Mouse (Mus musculus) adrenal gland, adult (tissue): ENCODE measurements around the gene Polr3e.
A peak's percentile ranks its signal among the peaks of the same experiment; 100 is the strongest.
"Not testable (repeated sequence)": the region's sequence is repeated elsewhere in the genome, so short reads cannot be mapped to it uniquely, and the experiment has no call there.

Experiments
- DNase-seq, 2 experiments: peaks; one replicate each; pipeline ENCODE4 v3.0.0; 2022 to 2023; ENCODE audit warnings: low spot score in 1 of 2; ENCODE audit not compliant: inconsistent age in 2 of 2

The Polr3e gene

DNA sequence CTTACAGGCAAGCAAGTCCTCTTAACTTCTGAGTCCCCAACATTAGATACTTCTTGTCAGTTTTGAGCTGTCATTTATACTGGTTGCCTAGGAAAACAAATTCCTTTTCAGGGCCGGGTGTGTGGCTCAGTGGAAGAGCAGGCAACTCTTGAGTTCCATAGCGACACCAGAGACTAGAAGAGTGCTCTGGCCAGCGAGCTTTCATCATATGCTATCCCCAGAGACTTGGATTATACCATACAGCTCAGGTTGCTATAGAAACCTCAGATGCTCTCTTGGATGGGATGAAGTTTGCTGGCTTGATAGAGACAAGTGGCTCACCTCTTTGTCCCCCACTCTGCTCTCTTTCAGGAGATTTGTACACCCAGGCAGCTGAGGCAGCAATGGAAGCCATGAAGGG lies 14.6 kb upstream of the Polr3e start:
- no peak for DNase-seq

DNA sequence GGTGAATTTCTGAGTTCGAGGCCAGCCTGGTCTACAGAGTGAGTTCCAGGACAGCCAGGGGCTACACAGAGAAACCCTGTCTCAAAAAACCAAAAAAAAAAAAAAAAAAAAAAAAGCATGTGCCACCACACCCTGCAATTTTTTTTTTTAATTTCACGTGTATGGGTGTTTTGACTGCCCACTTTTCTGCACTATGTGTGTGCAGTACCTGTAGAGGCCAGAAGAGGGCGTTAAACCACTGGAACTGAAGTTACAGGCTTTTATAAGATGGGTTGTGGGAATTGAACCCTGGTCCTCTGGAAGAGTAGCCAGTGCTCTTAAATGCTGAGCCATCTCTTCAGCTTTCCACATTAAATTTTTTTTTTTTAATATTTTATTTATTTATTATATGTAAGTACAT lies 7.4 kb upstream of the Polr3e start:
- not testable (repeated sequence) for DNase-seq

GRCm38 (mm10) chr7:120911268-120911667 lies 6.3 kb upstream of the Polr3e start:
- not testable (repeated sequence) for DNase-seq

DNA sequence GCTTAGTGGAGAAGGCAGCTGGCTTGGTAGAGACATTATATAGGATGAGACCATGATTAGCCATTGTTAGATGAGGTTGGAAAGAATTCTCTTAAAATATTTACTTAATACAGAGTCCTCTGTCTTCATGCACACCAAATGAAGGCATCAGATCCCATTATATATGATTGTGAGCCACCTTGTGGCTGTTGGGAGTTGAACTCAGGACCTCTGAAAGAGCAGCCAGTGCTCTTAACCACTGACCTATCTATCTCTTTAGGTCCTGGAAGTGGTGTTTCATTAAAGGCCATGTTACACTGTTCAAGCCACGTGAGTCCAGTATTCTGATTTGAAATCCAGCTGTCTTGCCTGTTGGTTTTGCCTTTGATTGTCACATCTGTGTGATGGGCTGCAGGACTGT lies 4.2 kb upstream of the Polr3e start:
- DNase-seq = peak in 1 of 2 experiments; percentile 53

DNA sequence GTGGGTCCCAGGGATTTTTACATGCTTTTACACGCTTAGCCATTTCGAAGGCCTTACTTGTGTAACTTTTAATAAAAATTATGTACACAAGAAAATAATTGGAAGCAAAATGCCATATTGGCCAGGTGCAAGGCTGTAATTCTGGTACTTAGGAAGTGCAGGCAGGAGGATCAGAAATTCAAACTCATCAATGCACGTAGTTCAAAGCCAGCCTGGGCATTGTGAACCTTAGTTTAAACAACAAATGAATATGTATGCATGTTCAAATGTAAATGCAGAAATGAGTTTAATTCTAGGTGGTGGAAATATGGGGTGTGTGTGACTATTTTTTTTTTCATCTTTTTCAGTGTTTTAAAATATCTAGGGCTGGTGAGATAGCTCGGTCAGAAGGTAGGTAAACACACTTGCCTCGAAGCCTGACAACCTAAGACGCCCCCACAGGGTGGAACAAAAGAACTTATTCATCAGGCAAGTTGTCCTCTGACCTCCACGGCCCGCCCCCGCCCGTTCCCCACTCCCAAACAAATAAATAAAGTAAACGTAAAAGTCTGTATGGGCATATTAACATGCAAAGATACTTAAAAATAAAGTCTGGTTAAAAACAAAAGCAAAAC lies 1.2 kb upstream of the Polr3e start:
- peak in 1 of 2 experiments; percentile 32 for DNase-seq

- DNase-seq = no peak
These were observed 309 bp upstream of the Polr3e start for GRCm38 (mm10) chr7:120917279-120917591.

- DNase-seq = peak; percentile 62 to 95
These were observed 1.0 kb downstream of the Polr3e start for GRCm38 (mm10) chr7:120918526-120918962.

DNA sequence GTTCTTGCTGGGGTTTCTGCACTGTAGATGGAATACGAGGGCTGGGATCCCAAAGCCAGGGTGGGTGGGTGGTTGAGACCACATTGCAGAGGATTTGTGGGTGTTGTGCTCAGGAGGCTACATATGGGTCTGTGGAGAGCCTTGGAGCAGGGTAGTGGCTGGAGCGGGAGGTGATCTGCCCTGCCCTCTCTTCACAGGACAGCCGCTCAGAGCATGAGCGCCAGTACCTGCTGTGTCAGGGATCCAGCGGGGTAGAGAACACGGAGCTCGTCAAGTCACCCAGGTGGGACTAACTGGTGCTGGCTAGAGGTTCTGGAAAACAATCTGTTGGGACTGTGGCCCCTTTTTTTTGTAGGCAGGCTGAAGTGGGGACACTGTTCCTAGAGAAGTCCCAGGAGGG lies 15.6 kb downstream of the Polr3e start:
- DNase-seq = no peak

- no peak for DNase-seq
These were observed 16.2 kb downstream of the Polr3e start for GRCm38 (mm10) chr7:120933680-120934195.

GRCm38 (mm10) chr7:120934716-120935115 lies 17.2 kb downstream of the Polr3e start:
- peak; percentile 60 to 85 for DNase-seq

DNA sequence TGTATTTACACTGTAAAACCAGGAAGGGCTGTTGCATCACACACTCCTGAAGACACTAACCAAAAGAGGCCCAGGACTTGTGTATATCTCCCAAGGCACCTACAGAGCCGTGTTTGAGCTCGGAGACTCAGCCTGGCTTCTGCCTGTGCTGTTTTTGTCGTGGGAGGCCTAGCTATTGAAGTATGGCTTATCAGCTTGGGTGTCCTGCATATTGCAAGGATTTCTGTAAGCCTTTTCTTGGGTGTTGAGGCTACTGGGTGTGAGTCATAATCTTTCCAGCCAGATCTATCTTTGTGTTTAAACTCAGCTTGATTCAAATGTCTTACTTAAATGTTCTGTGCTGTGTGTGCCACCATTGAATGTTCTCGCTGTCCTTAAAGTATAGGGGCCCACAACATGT lies 19.0 kb downstream of the Polr3e start:
- DNase-seq = no peak

GRCm38 (mm10) chr7:120938206-120938605 lies 20.7 kb downstream of the Polr3e start:
- DNase-seq = no peak

DNA sequence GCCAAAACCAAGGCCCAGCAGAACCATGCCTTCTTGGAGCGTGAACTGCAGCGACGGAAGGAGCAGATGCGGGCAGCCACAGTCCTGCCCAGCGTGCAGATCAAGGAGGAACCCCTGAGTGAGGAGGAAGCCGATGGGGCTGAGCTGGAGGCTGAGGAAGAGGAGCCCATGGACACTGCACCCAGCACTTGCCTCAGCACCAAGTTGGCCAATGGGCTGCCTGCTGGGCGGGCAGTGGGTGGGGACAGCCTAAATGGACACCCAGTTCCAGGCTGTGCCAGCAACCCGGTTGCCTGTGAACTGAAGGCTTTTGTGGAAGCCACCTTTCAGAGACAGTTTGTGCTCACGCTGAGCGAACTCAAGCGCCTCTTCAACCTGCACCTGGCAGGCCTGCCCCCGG lies 22.8 kb downstream of the Polr3e start:
- no peak for DNase-seq

DNA sequence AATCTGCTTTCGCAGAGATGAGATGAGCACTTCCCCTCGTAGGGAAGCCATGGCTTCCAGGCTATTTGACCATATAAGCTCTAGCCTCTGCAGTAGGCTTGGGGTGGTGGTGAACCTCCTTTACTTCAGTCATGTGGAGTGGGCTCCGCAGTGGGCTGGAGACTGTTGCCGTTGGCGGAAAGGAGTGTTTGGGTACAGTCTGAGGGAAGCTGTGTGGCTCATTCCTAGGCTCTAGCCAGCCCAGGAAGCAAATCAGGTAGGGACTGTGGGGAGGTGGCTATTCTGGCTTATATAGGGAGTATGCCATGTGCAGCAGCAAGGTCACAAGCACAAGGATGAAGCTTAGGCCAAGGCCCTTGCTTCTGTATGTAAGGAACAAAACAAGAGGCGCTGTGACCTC lies 23.7 kb downstream of the Polr3e start:
- DNase-seq = no peak

DNA sequence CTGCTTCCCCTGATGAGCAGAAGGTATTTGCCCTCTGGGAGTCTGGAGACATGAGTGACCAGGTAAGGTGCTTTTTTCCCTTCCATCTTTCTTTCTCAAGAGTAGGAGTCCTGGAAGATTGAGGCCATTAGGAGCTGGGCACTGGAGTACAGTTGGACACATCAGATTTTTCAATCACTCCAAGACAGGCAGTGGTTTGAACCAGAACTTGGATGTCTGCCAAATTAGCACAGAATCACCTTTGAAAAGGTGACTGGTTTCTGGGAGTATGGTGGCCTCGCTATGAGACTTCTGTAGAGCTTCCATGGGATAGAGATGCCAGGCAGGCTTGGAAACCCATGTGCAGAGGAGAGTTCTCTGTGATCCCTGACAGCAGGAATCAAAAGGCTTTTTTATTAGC lies 25.0 kb downstream of the Polr3e start:
- DNase-seq = no peak

DNA sequence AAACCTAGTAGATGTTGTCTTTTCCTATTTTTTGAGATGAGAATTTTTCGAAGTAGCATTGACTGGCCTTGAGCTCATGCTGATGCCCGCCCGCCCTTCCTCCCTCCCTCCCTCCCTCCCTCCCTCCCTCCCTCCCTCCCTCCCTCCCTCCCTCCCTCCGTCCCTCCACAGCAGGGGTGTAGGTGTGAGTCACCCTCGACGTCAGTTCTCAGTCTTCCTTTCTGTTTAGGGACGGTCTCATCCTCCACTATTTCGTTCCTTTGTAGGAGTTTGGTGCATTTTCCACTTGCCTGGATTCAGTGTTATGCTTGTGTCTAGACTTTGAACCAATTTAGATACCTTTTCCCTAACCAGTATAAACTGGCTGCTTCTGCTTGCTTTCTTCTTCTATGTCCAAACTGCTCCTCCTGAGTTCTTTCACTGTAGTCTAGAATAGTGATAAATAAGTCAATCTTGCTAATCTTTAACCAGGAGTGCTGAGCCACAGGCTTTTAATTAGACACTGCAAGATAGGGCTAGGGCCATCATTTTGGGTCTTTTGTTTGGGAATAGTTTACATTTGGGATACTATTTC lies 26.5 kb downstream of the Polr3e start:
- DNase-seq = peak; percentile 43 to 71

DNA sequence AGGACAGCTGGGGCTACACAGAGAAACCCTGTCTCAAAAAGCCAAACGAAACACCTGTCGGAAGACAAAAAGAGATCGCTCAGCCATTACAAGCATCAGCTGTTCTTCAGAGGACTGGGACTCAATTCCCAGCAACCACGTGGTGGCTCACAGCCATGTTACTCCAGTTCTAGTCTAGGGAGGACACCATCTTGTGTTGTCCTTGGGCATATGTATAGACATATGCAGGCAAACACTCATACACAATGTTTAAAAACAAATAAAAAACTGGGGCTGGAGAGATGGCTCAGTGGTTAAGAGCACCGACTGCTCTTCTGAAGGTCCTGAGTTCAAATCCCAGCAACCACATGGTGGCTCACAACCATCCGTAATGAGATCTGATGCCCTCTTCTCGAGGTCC lies 36.0 kb downstream of the Polr3e start:
- DNase-seq = not testable (repeated sequence)

GRCm38 (mm10) chr7:120960116-120960515 lies 42.6 kb downstream of the Polr3e start:
- no peak for DNase-seq

- DNase-seq = no peak
These were observed 43.1 kb downstream of the Polr3e start for GRCm38 (mm10) chr7:120960601-120961000.

DNA sequence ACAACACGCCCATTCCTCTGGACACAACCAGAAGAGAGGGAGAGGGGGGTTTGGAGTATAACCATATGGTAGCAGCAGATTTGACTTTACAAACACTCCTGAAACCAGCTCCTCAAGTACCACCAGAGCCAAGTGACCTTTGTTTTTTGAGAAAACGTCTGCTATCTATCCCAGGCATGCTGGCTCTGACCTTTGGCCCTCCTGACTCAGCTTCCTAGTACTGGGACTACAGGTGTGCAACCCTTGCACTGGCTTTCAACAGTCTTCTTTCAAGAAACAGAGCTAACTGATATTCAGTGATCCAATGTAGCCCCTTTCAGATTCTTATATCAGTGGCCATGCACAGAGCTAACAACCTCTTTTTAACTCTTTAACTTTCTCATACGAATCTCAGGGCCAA lies 44.3 kb downstream of the Polr3e start:
- DNase-seq = no peak

DNA sequence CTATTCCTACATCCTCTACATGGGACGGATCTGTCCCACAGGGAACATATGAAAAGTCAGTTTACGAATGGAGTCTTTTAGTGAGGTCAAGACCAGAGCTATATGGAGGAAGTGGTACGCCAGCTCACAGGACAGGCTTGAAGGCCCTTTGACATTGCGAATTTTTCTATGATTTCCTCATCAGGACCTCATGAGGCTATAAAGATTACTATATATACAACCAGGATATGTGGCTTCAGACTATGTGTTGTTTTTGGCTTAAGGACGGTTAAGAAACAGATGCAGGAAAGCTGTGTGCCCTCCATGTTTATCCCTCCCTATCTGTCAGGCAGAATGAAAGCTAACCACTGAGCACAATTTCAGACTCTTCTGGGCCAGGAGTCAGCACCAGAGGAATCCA lies 45.6 kb downstream of the Polr3e start:
- DNase-seq = no peak

DNA sequence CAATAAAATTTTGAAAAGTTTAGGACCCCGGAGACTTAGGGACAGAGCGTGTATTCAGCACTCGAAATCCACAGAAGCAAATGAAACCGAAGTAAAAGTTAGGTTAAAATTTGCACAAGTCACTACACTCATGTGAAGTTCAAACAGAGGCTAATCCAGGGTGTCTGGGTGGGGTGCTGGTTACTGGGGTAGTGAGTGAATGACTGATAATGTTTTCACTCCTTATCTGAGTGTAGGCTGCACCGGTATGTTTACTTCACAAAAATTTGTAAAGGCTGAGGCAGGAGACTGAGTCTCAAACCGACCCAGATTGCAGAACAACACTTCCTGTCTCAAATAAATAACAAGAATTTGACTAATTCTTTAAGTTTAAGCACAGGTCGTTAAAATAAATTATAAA lies 51.7 kb downstream of the Polr3e start:
- no peak for DNase-seq

- DNase-seq = no peak
These were observed 52.6 kb downstream of the Polr3e start for GRCm38 (mm10) chr7:120970112-120970511.
